Mouse (Mus musculus) bone marrow macrophage, adult 2 months (primary cell): Measurements from ENCODE around the gene Actr8.

ENCODE experiments used
- CTCF ChIP-seq: IDR thresholded peaks from 2 replicates; pipeline ENCODE4 v1.5.1; 2012; ENCODE audit warnings: low read depth, mild to moderate bottlenecking, low read length, moderate library complexity
- POLR2A ChIP-seq: IDR thresholded peaks from 2 replicates; pipeline ENCODE4 v1.6.1; 2012; ENCODE audit warnings: mild to moderate bottlenecking, low read depth, low read length, borderline replicate concordance

GRCm38 (mm10) chr14:29986096-29986495 lies 8.0 kb downstream of the Actr8 start:
- TF ChIP-seq CTCF = no peak
- no peak for TF ChIP-seq POLR2A
